Mouse (Mus musculus) lung, adult 2 months (tissue): ENCODE results near the gene Mcat. TPM values are rescaled to one million over a fixed set of nuclear protein-coding genes. Genes with fewer than 3 reads are reported as not detected.

ENCODE experiments used
- DNase-seq: peaks from one replicate; pipeline ENCODE4 v3.0.0; 2022
- H3K4me1 ChIP-seq: fragments of 200-500 bp; 2 replicates; pipeline ENCODE4 v1.6.1; 2011; ENCODE audit warnings: low read length; ENCODE audit not compliant: control insufficient read depth, insufficient read depth
- H3K4me3 ChIP-seq: fragments of 200-500 bp; replicated peaks from 2 replicates; pipeline ENCODE3; 2011; ENCODE audit warnings: low read depth, mild to moderate bottlenecking, control low read depth, low read length; ENCODE audit errors: extremely low read depth
- CTCF ChIP-seq: fragments of 200-500 bp; IDR thresholded peaks from 2 replicates; pipeline ENCODE4 v1.5.1; 2011; ENCODE audit warnings: mild to moderate bottlenecking, low read length, control low read depth; ENCODE audit not compliant: insufficient read depth
- POLR2A ChIP-seq: fragments of 200-500 bp; IDR thresholded peaks from 2 replicates; pipeline ENCODE4 v1.6.1; 2011; ENCODE audit warnings: low read depth, mild to moderate bottlenecking, control low read depth, low read length, borderline replicate concordance; ENCODE audit errors: extremely low read depth
- WGBS: fragments of 180-500 bp; shearing (Covaris S2); methylation state at CpG from one replicate; pipeline ENCODE4 v1.1.7; 2018; 5-methylcytosine and 5-hydroxymethylcytosine counted together
- polyA plus RNA-seq: library from polyadenylated mRNA; depleted of rRNA; stranded (reverse); fragments of >200 nt; gene quantifications from 2 replicates; pipeline ENCODE4 v1.2.3, GENCODE M21; 2012

The Mcat gene
- polyA plus RNA-seq, 1 experiment = 17.9 TPM

GRCm38 (mm10) chr15:83547144-83547543 is 16.4 kb downstream of the Mcat start:
- H3K4me3 ChIP-seq = no peak overlapping the region
- DNase-seq = no peak
- 86% methylated on average over 8 of the region's 8 CpGs for WGBS
- H3K4me1 ChIP-seq = no peaks in the 10 kb centered on the region; the same call in 1 of the 2 replicates
- TF ChIP-seq POLR2A = no peak
- TF ChIP-seq CTCF = no peak

- 85% methylated on average over 7 of the region's 7 CpGs for WGBS
- TF ChIP-seq POLR2A (no peak), CTCF (no peak)
- Histone ChIP-seq H3K4me3 (no peak overlapping the region), H3K4me1 (no peaks in the 10 kb centered on the region; the same call in 1 of the 2 replicates)
- no peak for DNase-seq
Measured at GRCm38 (mm10) chr15:83546029-83546428, 17.6 kb downstream of the Mcat start.

GRCm38 (mm10) chr15:83541647-83542287 is 21.8 kb downstream of the Mcat start:
- Histone ChIP-seq H3K4me1 (peaks cover 9% of the 10 kb centered on the region), H3K4me3 (no peak overlapping the region)
- WGBS = 72% methylated on average over 9 of the region's 9 CpGs
- DNase-seq = no peak
- TF ChIP-seq CTCF = no peak
- TF ChIP-seq POLR2A = no peak

GRCm38 (mm10) chr15:83539905-83540304 is 23.7 kb downstream of the Mcat start:
- peak; percentile 51 for DNase-seq
- WGBS = 16% methylated on average over 4 of the region's 4 CpGs
- TF ChIP-seq POLR2A = no peak
- TF ChIP-seq CTCF = no peak
- H3K4me1 ChIP-seq = peaks cover 20% of the 10 kb centered on the region
- H3K4me3 ChIP-seq = no peak overlapping the region

- 93% methylated on average over 2 of the region's 2 CpGs for WGBS
- DNase-seq = no peak
- Histone ChIP-seq H3K4me3 (no peak overlapping the region), H3K4me1 (peaks cover 24% of the 10 kb centered on the region)
- TF ChIP-seq CTCF = no peak
- TF ChIP-seq POLR2A = no peak
Measured at GRCm38 (mm10) chr15:83538855-83539254, 24.7 kb downstream of the Mcat start.

GRCm38 (mm10) chr15:83535890-83536231 is 27.7 kb downstream of the Mcat start:
- WGBS = 48% methylated on average over 6 of the region's 6 CpGs
- TF ChIP-seq CTCF = no peak
- no peak for TF ChIP-seq POLR2A

GRCm38 (mm10) chr15:83534960-83535889 is 28.4 kb downstream of the Mcat start:
- peak; percentile 41 for DNase-seq
- H3K4me1 ChIP-seq = peaks cover 32% of the 10 kb centered on the region
- WGBS = 39% methylated on average over 17 of the region's 17 CpGs
- TF ChIP-seq CTCF (no peak), POLR2A (no peak)
- H3K4me3 ChIP-seq = no peak overlapping the region

More at GRCm38 (mm10) chr15:83535890-83536231, 27.7 kb downstream of the Mcat start:
- DNase-seq = no peak
- no peak overlapping the region for H3K4me3 ChIP-seq
- H3K4me1 ChIP-seq = peaks cover 28% of the 10 kb centered on the region

GRCm38 (mm10) chr15:83532606-83533005 is 31.0 kb downstream of the Mcat start:
- Histone ChIP-seq H3K4me1 (peaks cover 39% of the 10 kb centered on the region), H3K4me3 (no peak overlapping the region)
- WGBS = 67% methylated on average over 7 of the region's 7 CpGs
- DNase-seq = no peak
- TF ChIP-seq CTCF = no peak
- TF ChIP-seq POLR2A = no peak

- no peak for DNase-seq
- Histone ChIP-seq H3K4me1 (peaks cover 39% of the 10 kb centered on the region), H3K4me3 (no peak overlapping the region)
- 85% methylated on average over 5 of the region's 5 CpGs for WGBS
- no peak for TF ChIP-seq POLR2A
- 0 out of 2 replicates have a peak, but pooled peaks have one; percentile 43 for TF ChIP-seq CTCF
Measured at GRCm38 (mm10) chr15:83531961-83532469, 31.6 kb downstream of the Mcat start.
